In genomic region chr4:104435736-104436135, GRCm38 (mm10) we compare ENCODE assay signal across 24 mouse cellular contexts.
DNase-seq lines count a peak whose midpoint lies in the region; ATAC-seq lines count a peak whose summit lies in the region.
"Had no signal": no experiment of that assay in that cellular context is flagged by ENCODE, and none has a peak within 500 bp of the region (broad histone marks: within the 10 kb centered on the region; RNA-seq: fewer than 3 reads in every experiment).

No protein-coding gene starts in this region.

- peak; percentile 4 for DNase-seq in heart, adult 11 months
- DNase-seq in heart, embryonic 10.5 days (ENCODE audit: low spot score): peak; percentile 22
- DNase-seq in heart, postnatal 36 days: no peak
- peak; percentile 73 for DNase-seq in Muller cell, postnatal 12 days (ENCODE audit: inconsistent ontology term)
- peak; percentile 54 for DNase-seq in brain, adult 2 months (ENCODE audit: low read depth, low spot score)
- DNase-seq in left cerebral cortex, postnatal 14 days (ENCODE audit: low spot score in 2 of 2): no peak
- DNase-seq in hindbrain, embryonic 10.5 days (ENCODE audit: low spot score): no peak
- DNase-seq: adrenal gland, adult 2 months; adrenal gland, adult 8-10 months; adrenal gland, postnatal 10 days; adrenal gland, postnatal 14 days; adrenal gland, postnatal 25 days; adrenal gland, postnatal 36 days; B cell, adult 2 months; cerebellum, adult 11 months; cerebellum, adult 11-12 months; cerebellum, adult 18-20 months; cerebellum, adult 2 months had no signal

- no peak for ATAC-seq in heart, embryonic 11.5 days (replicated peaks; ENCODE audit: insufficient number of reproducible peaks, low FRiP score, low TSS enrichment)
- ATAC-seq: activated CD4-positive, CD25-positive, alpha-beta regulatory T cell, adult 4 months; CD4-positive, CD25-positive, alpha-beta regulatory T cell, adult 4 months; Patski had no signal

- no peak overlapping the region for H3K9ac ChIP-seq in heart, embryonic 11.5 days (ENCODE audit: low read depth, low read length)

- no peaks in the 10 kb centered on the region for H3K36me3 ChIP-seq in heart, embryonic 11.5 days (ENCODE audit: control insufficient read depth, insufficient read depth, low read length)
- H3K36me3 ChIP-seq in heart, embryonic 10.5 days: no peaks in the 10 kb centered on the region
- H3K36me3 ChIP-seq in hindbrain, embryonic 10.5 days: no peaks in the 10 kb centered on the region
- H3K36me3 ChIP-seq: G1E had no signal

- H3K4me2 ChIP-seq in heart, embryonic 11.5 days: no peak overlapping the region

- 78% methylated on average over 5 of the region's 5 CpGs for WGBS in heart, embryonic 11.5 days (ENCODE audit: insufficient replicate concordance)
- 83% methylated on average over 5 of the region's 5 CpGs for WGBS in heart, embryonic 10.5 days
- 85% methylated on average over 5 of the region's 5 CpGs for WGBS in hindbrain, embryonic 10.5 days

- no peak overlapping the region for H3K27ac ChIP-seq in heart, embryonic 11.5 days (ENCODE audit: low read depth, low read length)
- H3K27ac ChIP-seq in heart, embryonic 10.5 days: no peak overlapping the region
- H3K27ac ChIP-seq in hindbrain, embryonic 10.5 days: no peak overlapping the region

- H3K9me3 ChIP-seq in heart, embryonic 11.5 days (replicated peaks; ENCODE audit: control insufficient read depth, low read length): no peaks in the 10 kb centered on the region
- no peaks in the 10 kb centered on the region for H3K9me3 ChIP-seq in heart, embryonic 10.5 days
- no peaks in the 10 kb centered on the region for H3K9me3 ChIP-seq in hindbrain, embryonic 10.5 days

- H3K4me1 ChIP-seq in heart, embryonic 11.5 days (ENCODE audit: control insufficient read depth, insufficient read depth, low read length): no peaks in the 10 kb centered on the region
- H3K4me1 ChIP-seq in heart, embryonic 10.5 days: 0 out of 2 replicates have a peak, but pooled peaks cover 3% of the 10 kb centered on the region
- H3K4me1 ChIP-seq in hindbrain, embryonic 10.5 days (replicated peaks): peaks cover 9% of the 10 kb centered on the region; the same call in 1 of the 2 replicates

- intact Hi-C loops in heart, postnatal 36 days (cut with DNase I): no loop called here
- intact Hi-C loops in left cerebral cortex, postnatal 14 days (cut with DNase I): no loop called here

- no peak overlapping the region for H3K4me3 ChIP-seq in heart, embryonic 11.5 days (ENCODE audit: low read depth, low read length)
- no peak overlapping the region for H3K4me3 ChIP-seq in heart, embryonic 10.5 days
- H3K4me3 ChIP-seq in hindbrain, embryonic 10.5 days: no peak overlapping the region

- peaks cover 3% of the 10 kb centered on the region for H3K27me3 ChIP-seq in heart, embryonic 11.5 days (ENCODE audit: control insufficient read depth, insufficient read depth, low read length)
- peaks cover 16% of the 10 kb centered on the region; the same call in 1 of the 2 replicates for H3K27me3 ChIP-seq in heart, embryonic 10.5 days (ENCODE audit: insufficient read depth, poor library complexity, severe bottlenecking)
- H3K27me3 ChIP-seq in hindbrain, embryonic 10.5 days (ENCODE audit: insufficient read depth, poor library complexity, severe bottlenecking): no peaks in the 10 kb centered on the region
- H3K27me3 ChIP-seq: CH12.LX, Patski had no signal

Comparison
In these comparisons a context has a peak if more than half of its experiments do, and no peak if none do; other contexts are left out.
1. DNase-seq: peak in heart, adult 11 months (single experiment), heart, embryonic 10.5 days (single experiment), Muller cell, postnatal 12 days (single experiment) and brain, adult 2 months (single experiment); none in heart, postnatal 36 days (0 of 2), left cerebral cortex, postnatal 14 days (0 of 2) and hindbrain, embryonic 10.5 days (single experiment).